Mouse (Mus musculus) erythroblast, embryonic 14.5 days (primary cell): ENCODE data around the gene Mllt10. TPM values are rescaled to one million over a fixed set of nuclear protein-coding genes. Genes with fewer than 3 reads are reported as not detected.

Source experiments
- H3K27me3 ChIP-seq: 2 replicates; pipeline ENCODE4 v1.6.1; 2012; ENCODE audit warnings: inconsistent platforms; ENCODE audit not compliant: control insufficient read depth
- H3K36me3 ChIP-seq: 2 replicates; pipeline ENCODE4 v1.6.1; 2012; ENCODE audit warnings: mild to moderate bottlenecking, inconsistent platforms; ENCODE audit not compliant: control insufficient read depth
- H3K4me1 ChIP-seq: 2 replicates; pipeline ENCODE4 v1.6.1; 2012; ENCODE audit warnings: inconsistent platforms; ENCODE audit not compliant: control insufficient read depth
- H3K4me3 ChIP-seq: replicated peaks from 2 replicates; pipeline ENCODE3; 2012; ENCODE audit warnings: moderate library complexity, mild to moderate bottlenecking, inconsistent platforms
- H3K9me3 ChIP-seq: 2 replicates; pipeline ENCODE4 v1.6.1; 2012; ENCODE audit warnings: low read length, inconsistent platforms, mixed read lengths; ENCODE audit not compliant: control insufficient read depth
- GATA1 ChIP-seq: IDR thresholded peaks from 2 replicates; pipeline ENCODE4 v1.6.1; 2012; ENCODE audit warnings: low read length, inconsistent platforms, mixed read lengths
- TAL1 ChIP-seq: IDR thresholded peaks from 3 replicates; pipeline ENCODE4 v1.6.1; 2012; ENCODE audit warnings: low read length, inconsistent platforms, mixed read lengths
- polyA plus RNA-seq: library from polyadenylated mRNA; stranded (reverse); fragments of >175 nt; gene quantifications from 2 replicates; pipeline ENCODE4 v1.2.3, GENCODE M21; 2012

Mllt10 gene
- polyA plus RNA-seq, 1 experiment = 1.3 TPM

GRCm38 (mm10) chr2:18049279-18049821, 5.7 kb upstream of the Mllt10 start:
- Histone ChIP-seq H3K36me3 (no peaks in the 10 kb centered on the region), H3K4me3 (no peak overlapping the region), H3K4me1 (peaks cover 28% of the 10 kb centered on the region), H3K27me3 (peaks cover 100% of the 10 kb centered on the region), H3K9me3 (peaks cover 10% of the 10 kb centered on the region)
- TF ChIP-seq GATA1 = no peak
- no peak for TF ChIP-seq TAL1

DNA sequence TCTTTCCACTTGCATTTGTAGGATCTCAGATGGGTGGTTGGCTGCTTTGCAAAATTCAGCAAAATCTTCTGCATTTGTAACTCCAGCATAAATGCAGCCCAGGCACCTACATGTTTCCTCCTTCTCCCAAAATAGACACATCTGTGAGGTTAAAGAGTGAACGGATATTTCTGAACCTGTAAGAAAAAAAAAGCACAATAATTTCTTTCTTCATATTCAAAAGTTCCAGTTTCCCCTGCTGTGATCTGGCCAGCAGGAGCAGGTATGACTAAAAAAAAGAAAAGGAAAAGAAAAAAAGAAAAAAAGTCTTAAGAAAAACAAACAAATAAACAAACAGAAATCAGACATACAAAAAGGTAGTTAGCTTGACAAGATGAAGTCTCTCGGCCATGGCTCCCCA, 5.0 kb upstream of the Mllt10 start:
- H3K27me3 ChIP-seq = peaks cover 99% of the 10 kb centered on the region
- H3K4me1 ChIP-seq = peaks cover 29% of the 10 kb centered on the region

DNA sequence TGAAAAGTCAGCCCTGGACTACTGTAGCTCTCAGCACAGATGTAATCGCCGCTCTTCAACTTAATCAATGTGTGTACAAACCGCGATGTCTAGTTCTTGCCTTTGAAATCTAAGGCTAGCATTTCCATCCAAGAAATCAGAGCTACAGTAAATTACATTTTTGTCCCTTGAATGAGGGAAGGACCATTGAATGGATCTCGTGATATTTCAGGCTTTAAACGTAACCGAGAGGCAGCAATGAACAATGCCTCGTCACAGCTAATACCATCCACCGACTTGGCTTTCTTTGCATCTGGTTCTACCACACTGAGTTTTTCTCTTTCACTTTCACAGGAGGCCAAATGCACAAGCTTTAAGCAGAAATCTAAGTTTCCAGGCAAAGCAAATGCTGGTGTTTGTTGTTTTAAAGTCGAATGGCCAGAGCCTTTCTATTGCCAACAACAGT, 4.5 kb upstream of the Mllt10 start:
- Histone ChIP-seq H3K27me3 (peaks cover 99% of the 10 kb centered on the region), H3K9me3 (peaks cover 10% of the 10 kb centered on the region), H3K4me1 (peaks cover 35% of the 10 kb centered on the region), H3K4me3 (no peak overlapping the region), H3K36me3 (no peaks in the 10 kb centered on the region)
- TF ChIP-seq GATA1 (no peak), TAL1 (no peak)

More for the DNA sequence above, 5.0 kb upstream of the Mllt10 start:
- Histone ChIP-seq H3K9me3 (peaks cover 10% of the 10 kb centered on the region), H3K4me3 (no peak overlapping the region), H3K36me3 (no peaks in the 10 kb centered on the region)
- TF ChIP-seq TAL1 (no peak), GATA1 (no peak)

DNA sequence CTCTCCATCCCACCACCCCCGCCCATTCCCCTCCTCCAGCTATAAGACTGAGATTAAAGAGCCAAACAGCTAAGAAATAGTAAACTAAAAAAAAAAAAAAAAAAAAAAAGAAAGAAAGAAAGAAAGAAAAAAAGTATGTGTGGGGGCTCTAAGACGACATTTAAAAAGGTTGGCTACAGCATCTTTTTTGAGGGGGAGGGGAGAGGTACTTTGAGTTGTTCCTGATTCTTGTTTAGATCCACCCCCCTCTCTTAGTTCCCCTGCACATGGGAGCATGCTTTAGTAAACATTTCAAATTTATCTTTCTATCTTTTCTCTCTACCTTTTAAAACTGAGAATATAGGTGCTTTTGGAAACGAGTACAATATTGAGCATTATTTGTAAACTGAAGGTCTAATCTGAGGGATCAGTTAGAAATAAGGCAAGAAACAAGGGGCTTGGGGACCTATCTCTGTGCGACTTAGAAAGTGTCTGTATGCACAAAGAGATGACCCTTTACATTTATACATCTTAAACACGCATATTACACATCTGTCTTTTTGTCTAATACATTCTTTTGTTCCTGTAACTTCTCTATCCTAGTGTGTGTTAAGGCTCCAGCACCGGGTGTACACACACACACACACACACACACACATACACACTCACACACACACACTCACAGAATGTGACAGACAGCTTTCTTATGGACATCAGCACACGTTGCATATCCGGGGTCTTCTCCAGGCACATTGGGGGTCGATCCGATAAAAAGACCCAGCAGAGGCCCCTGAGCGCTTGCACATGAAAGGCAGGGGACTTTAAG, 3.8 kb upstream of the Mllt10 start:
- peaks cover 10% of the 10 kb centered on the region for H3K9me3 ChIP-seq
- no peaks in the 10 kb centered on the region for H3K36me3 ChIP-seq
- H3K4me3 ChIP-seq = no peak overlapping the region
- no peak for TF ChIP-seq GATA1
- TF ChIP-seq TAL1 = no peak
- H3K27me3 ChIP-seq = peaks cover 94% of the 10 kb centered on the region
- H3K4me1 ChIP-seq = peaks cover 40% of the 10 kb centered on the region

- Histone ChIP-seq H3K36me3 (no peaks in the 10 kb centered on the region), H3K4me1 (peaks cover 35% of the 10 kb centered on the region), H3K9me3 (peaks cover 8% of the 10 kb centered on the region), H3K4me3 (no peak overlapping the region), H3K27me3 (peaks cover 88% of the 10 kb centered on the region)
- TF ChIP-seq GATA1 (no peak), TAL1 (no peak)
These were observed 3.2 kb upstream of the Mllt10 start for GRCm38 (mm10) chr2:18051831-18052170.

DNA sequence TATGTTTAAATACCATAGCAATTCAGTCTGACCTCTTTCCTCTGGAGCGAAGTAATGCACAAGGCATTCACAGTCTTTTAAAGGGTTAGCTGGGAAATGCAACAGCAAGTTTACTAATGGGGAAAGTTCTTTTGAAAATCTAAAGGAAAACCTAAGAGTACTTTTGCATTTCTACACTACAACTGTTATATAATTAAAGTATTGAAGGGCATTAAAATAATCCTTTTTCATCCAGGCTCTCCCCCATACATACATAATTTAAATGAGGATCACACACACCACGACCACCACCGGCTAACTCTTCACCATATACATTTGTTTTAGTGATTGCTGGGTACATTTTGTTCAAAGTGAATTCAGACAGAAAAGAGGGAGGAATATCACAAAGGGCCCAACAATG, 2.5 kb upstream of the Mllt10 start:
- TF ChIP-seq TAL1 = no peak
- no peak for TF ChIP-seq GATA1
- peaks cover 4% of the 10 kb centered on the region; the same call in 1 of the 2 replicates for H3K9me3 ChIP-seq
- peaks cover 81% of the 10 kb centered on the region for H3K27me3 ChIP-seq

DNA sequence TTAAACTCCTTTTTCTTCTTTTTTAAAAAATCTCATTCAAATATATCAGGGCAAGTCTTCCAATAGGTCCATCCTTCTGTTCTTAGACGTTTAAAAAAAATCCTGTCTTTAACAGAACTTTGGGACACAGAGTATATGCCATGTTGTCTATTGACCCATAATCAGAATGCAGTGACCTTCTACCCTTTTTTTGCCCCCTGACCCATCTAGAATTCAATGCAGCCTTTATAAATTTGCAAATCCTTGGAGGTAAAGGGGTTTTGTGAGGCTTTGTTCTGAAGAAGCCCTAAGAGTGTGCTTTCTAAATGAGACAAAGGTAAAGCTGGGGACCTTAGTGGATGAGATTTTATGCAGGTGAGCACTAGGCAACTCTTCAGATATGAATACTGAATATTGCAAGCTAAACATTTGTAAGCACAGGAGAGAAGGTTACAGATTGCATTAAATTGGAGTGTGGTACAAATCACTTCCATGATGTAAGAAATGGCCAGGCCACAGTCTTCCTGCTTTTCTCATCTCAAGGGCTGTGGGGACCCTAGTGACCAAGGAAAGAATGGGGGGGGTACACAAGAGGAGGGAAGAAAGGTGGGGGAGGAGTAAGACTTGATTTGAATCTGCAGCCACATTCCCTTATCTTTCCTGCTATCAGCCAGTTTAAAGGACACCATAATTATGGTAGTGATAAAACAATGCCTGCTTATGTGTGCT, 1.6 kb upstream of the Mllt10 start:
- Histone ChIP-seq H3K9me3 (peaks cover 2% of the 10 kb centered on the region; the same call in 1 of the 2 replicates), H3K4me3 (no peak overlapping the region), H3K27me3 (peaks cover 72% of the 10 kb centered on the region), H3K4me1 (peaks cover 34% of the 10 kb centered on the region), H3K36me3 (no peaks in the 10 kb centered on the region)
- no peak for TF ChIP-seq TAL1

More for the DNA sequence above, 2.5 kb upstream of the Mllt10 start:
- H3K4me1 ChIP-seq = peaks cover 34% of the 10 kb centered on the region
- no peak overlapping the region for H3K4me3 ChIP-seq
- H3K36me3 ChIP-seq = no peaks in the 10 kb centered on the region

- no peak overlapping the region for H3K4me3 ChIP-seq
- H3K4me1 ChIP-seq = peaks cover 37% of the 10 kb centered on the region
- peaks cover 66% of the 10 kb centered on the region for H3K27me3 ChIP-seq
- H3K36me3 ChIP-seq = no peaks in the 10 kb centered on the region
- no peak for TF ChIP-seq GATA1
- no peak for TF ChIP-seq TAL1
- H3K9me3 ChIP-seq = peaks cover 2% of the 10 kb centered on the region; the same call in 1 of the 2 replicates
These were observed 996 bp upstream of the Mllt10 start for GRCm38 (mm10) chr2:18053951-18054530.
